Mouse (Mus musculus) kidney, adult 11 months (tissue): ENCODE measurements around the gene Cdca7l.
"Not testable (repeated sequence)": the region's sequence is repeated elsewhere in the genome, so short reads cannot be mapped to it uniquely, and the experiment has no call there.

Experiments used
- DNase-seq: peaks from one replicate; pipeline ENCODE4 v3.0.0; 2022

Cdca7l gene

DNA sequence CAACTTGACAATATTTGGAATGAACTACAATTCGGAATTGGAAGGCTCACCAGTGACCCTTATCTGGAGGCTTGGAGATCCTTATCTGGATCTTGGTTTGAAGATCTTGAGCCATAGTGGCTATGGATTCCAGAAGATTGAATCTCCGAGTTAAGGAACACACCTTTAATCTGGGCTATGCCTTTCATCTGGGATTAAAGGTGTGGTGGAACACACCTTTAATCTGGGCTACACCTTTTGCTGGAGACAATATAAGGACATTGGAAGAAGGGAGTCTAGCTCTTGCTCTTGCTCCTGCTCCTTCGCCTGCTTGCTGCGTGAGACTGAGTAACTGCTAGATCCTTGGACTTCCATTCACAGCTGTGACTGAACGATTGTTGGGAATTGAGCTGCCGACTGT lies at the start of gene Cdca7l:
TSS of gene Cdca7l (plus strand) at position 301 of the 400 bp plus-strand sequence.
- DNase-seq, result not testable (repeated sequence)

GRCm38 (mm10) chr12:117756010-117756409 lies 48.1 kb upstream of the Cdca7l start:
- DNase-seq, result peak; percentile 16

GRCm38 (mm10) chr12:117760373-117760772 lies 43.7 kb upstream of the Cdca7l start:
- no peak for DNase-seq

DNA sequence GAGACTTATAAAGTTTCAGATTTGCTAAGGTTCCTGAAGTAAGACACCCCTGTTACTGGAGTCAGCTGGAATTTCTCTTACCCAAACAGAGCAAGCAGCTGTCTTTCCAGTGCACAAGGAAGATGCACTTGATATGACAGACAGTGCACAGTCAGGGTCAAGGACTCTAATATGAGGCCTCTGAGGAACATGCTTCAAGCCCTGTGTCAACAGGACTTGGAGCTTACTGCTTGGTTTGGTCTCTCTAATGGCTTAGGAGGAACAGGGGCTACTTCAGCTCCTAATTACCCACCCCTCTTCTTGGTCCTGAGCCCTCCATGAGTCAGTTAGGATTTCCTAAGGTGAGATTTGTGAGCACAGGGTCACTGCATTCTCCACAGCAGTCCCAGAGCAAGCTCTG lies 43.2 kb upstream of the Cdca7l start:
- no peak for DNase-seq

GRCm38 (mm10) chr12:117761698-117762097 lies 42.4 kb upstream of the Cdca7l start:
- no peak for DNase-seq

DNA sequence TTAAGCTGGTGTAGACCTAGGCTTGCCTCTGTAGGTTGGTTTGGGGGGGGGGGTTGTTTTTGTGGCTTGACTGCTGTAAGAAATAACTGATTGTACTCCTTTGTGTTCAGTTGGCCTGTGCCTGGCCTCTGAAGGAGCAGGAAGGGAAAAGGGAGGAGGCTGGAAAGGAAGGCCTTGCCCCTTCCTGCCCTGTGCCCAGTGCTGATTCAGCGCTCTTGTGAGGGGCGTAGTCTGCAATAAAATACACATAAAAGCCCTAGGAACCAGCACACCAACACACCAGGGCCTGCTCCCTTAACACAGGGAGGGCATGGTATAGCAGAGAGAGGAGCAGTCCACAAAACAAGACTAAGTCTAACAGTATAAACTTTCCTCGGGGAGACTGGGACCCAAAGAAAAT lies 40.8 kb upstream of the Cdca7l start:
- peak; percentile 27 for DNase-seq

GRCm38 (mm10) chr12:117764839-117765238 lies 39.2 kb upstream of the Cdca7l start:
- DNase-seq, result peak; percentile 67

DNA sequence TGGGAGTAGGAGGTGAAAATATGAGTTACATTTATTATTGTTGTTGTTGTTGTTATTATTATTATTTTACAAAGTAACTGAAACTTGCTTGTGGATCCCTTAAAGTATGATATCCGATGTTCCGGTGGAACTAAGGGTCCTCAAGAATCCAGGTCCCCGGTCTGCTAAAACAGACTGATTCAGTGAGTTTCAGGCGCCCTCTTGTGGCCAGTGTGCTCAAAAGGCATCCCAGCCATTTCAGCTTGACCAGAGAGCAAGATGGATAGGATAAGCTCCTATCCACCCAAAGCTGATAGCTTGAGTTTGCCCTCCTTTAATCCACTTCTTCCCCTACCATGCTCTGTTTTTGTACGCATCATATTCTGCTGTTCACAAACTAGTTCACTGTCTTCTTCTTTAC lies 35.0 kb upstream of the Cdca7l start:
- peak; percentile 24 for DNase-seq

DNA sequence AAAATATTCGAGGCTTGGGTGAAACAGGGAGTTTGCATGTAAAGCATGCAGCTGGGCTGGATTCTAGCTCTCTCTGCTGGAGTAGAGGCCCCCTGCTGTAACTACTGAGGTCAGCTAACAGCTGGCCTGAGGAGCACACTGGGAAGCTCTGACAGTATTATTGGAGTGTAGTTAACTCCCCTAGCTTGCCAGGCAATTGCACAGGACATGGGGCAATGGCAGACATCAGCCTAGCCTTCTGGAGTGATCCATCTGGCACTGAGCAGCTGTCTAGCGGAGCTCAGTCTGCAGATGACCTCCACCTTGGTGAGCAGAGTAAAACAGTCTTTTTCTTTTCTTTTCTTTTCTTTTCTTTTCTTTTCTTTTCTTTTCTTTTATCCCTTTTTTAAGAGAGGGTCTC lies 33.9 kb upstream of the Cdca7l start:
- DNase-seq, result no peak

DNA sequence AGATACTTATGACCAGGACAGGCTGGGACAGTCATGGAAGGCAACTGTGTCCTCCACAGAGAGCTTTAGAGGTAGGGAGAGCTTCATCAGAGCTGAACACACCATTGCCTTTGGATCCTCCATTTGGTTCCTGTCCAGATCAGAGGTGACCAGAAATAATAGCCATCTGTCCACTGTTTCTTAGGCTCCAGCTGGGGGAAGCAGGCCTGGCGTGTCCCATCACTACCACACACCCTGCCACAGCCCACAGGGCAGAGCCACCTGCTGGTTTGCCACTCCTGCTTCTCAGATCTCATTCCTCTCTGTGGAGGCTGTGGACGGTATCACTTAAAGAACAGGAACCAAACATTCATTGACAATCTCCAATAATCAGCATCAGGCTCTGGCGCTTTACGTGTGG lies 32.9 kb upstream of the Cdca7l start:
- DNase-seq, result no peak

GRCm38 (mm10) chr12:117772638-117773037 lies 31.5 kb upstream of the Cdca7l start:
- DNase-seq, result peak; percentile 29

DNA sequence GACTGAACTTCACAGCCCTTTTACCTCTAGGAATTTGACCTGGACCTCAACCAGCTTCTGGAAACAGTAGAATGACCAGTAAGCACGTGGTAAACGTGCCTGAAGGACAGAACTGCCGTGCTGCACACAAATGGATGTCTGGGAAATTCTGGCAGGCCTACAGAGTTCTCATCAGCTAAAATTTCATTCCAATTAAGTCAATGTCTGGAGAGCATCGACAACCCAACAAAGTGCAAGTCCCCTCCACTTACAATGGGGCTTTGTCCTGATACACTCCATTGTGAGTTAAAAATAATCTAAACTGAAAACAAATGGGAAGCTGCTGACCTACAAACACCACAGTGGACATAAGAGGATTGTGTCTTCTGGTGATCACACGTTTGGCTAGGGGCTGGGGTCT lies 27.2 kb upstream of the Cdca7l start:
- no peak for DNase-seq

DNA sequence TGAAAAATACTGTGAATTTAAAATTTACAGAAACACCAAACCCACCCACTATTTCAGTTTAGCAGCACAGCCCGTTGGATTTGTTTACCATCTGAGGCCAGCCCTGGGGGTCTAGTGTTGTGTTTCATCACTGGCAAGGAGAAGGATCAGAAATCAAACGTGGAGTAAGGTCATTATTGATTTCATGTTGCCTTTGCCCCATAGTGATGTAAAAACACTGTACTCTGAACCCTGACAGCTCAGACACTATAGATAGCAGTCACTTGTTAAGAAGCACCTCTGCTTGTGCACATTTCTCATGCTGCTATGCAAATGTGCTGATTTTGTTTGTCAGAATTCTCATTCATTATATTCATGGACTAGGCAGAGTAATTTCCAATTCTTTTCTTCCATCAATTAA lies 22.7 kb upstream of the Cdca7l start:
- no peak for DNase-seq

GRCm38 (mm10) chr12:117783426-117783825 lies 20.7 kb upstream of the Cdca7l start:
- no peak for DNase-seq

- no peak for DNase-seq
Measured at GRCm38 (mm10) chr12:117786621-117787020, 17.5 kb upstream of the Cdca7l start.

- DNase-seq, result no peak
Measured at GRCm38 (mm10) chr12:117788513-117789011, 15.5 kb upstream of the Cdca7l start.

- no peak for DNase-seq
Measured at GRCm38 (mm10) chr12:117789017-117789416, 15.1 kb upstream of the Cdca7l start.

DNA sequence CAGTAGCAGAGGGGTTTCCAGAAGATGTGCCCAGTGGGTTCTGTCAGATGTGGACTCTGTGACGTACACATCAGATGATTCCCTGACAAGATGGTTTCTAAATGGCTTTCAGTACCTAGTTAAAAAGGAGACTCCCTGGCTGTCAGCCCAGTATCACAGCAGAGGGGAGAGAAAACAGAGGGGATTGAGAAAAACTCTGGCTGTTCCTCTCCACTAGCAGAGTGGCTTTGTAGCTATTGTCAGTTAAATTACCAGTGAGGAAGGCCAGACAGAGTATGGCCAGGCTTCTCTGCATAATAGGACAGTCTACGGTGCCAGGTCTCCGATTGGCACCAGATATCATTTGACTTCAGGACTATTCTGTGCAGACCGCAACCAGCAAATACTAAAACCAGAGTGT lies 8.8 kb upstream of the Cdca7l start:
- DNase-seq, result no peak

- DNase-seq, result no peak
Measured at GRCm38 (mm10) chr12:117805576-117805975, 1.5 kb downstream of the Cdca7l start.

DNA sequence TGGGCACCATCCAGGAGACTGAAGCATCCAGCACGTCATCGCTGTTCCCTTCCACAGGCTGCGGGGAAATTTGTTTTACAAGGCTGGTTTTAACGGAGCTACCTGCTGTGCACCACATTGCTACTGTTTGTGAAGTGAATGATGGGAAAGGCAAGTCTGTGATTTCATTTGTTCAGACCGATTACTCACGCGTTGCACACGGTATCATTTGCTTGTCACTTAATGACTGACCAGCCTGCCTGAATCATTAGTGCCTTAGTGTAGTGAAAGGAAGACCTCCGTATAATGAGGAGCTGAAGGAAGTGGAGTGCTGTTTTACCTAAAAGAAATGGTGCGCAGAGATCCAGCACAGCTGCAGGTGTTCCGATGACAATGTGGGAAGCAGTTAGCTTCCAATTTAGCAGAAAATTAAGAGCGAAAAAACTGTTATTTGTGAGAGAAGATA lies 1.9 kb downstream of the Cdca7l start:
- no peak for DNase-seq

GRCm38 (mm10) chr12:117806470-117806869 lies 2.4 kb downstream of the Cdca7l start:
- DNase-seq, result no peak

DNA sequence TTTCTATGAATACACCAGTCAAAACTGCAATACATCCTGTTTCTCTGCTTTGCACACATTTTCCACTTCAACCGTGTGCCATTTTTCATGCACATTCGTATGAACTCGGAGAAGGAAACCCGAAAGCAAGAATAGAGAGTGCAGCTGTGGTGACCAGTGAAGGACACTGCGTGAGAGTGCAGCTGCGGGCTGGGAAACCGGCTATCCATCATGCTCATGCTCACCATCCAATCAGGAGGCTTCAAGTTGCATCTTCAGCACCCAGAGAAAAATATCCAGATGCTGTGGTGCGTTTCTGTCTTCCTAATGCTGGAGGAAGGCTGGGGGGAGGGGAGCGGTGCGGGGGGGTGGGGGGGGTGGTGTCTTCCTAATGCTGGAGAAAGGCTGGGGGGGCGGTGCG lies 3.5 kb downstream of the Cdca7l start:
- no peak for DNase-seq

GRCm38 (mm10) chr12:117808355-117809326 lies 4.6 kb downstream of the Cdca7l start:
- DNase-seq, result no peak

- no peak for DNase-seq
Measured at GRCm38 (mm10) chr12:117809327-117810017, 5.4 kb downstream of the Cdca7l start.
